Mouse (Mus musculus) cortical plate, adult 2 months (tissue): ENCODE measurements around the gene Id2.
A peak's percentile ranks its signal among the peaks of the same experiment; 100 is the strongest.

ENCODE experiments used
- CTCF ChIP-seq: fragments of 200-500 bp; IDR thresholded peaks from 2 replicates; pipeline ENCODE4 v1.5.1; 2011; ENCODE audit warnings: mild to moderate bottlenecking, control low read depth, low read length; ENCODE audit not compliant: insufficient read depth; ENCODE audit errors: extremely low read depth
- POLR2A ChIP-seq: fragments of 200-500 bp; IDR thresholded peaks from 2 replicates; pipeline ENCODE4 v1.6.1; 2011; ENCODE audit warnings: mild to moderate bottlenecking, low read length, control low read depth; ENCODE audit not compliant: insufficient read depth; ENCODE audit errors: extremely low read depth

DNA sequence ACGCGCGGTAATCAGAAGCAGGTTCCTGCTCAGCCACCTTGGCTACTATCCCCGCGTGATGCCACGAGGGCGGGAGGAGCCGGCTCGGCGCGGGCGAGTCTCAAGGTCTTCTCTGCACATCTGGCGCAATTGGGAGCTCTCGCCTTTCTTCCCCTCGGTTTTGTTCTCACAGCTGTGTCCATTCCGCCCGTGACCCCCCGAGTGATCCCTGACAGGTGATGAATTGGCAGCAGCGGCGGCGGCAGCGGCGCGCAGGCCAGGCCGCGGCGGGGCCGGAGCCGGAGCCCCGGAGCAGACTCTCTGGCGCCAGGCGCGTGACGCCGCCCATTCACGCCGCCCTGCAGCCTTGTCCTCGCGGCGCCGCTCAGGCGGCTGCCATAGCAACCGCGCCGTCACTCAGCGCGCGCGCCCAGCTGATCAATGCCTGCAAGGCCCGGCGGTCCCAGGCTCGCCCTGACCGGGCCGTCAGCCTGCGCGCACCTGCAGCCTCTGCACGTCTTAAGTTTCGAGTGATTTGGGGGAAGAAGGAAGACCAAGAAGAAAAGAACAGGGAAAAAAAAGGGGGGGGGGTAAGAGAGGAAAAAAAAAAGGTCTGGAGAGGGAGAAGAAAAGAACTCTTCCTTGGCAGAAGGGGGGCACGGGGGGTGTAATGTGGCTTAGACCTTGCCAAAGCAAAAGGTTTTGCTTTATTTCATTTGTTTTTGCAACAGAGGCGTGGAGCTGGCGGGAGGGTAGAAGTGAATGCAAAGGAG lies 1.8 kb upstream of the Id2 start:
- TF ChIP-seq CTCF (no peak), POLR2A (peak; percentile 29; the same call in 1 of the 2 replicates)
